Comparison of ENCODE assay signal across 9 mouse cellular contexts in genomic region chr3:95987386-95988110, GRCm38 (mm10). TPM values are rescaled to one million over a fixed set of nuclear protein-coding genes. Genes with fewer than 3 reads are reported as not detected.
DNase-seq lines count a peak whose midpoint lies in the region; ATAC-seq and TF ChIP-seq lines count a peak whose summit lies in the region.
"Had no signal": no experiment of that assay in that cellular context is flagged by ENCODE, and none has a peak within 500 bp of the region (broad histone marks: within the 10 kb centered on the region; RNA-seq: fewer than 3 reads in every experiment).

No protein-coding gene starts in this region.

- no peak overlapping the region for H3K4me3 ChIP-seq in left cerebral cortex, adult 2 months
- H3K4me3 ChIP-seq in cortical plate, adult 2 months (ENCODE audit: insufficient read depth, low read length) = no peak overlapping the region
- no peak overlapping the region for H3K4me3 ChIP-seq in limb, embryonic 10.5 days
- H3K4me3 ChIP-seq in spleen, adult 2 months (ENCODE audit: extremely low read depth, insufficient read depth, insufficient read length) = no peak overlapping the region
- H3K4me3 ChIP-seq in midbrain, embryonic 13.5 days (replicated peaks) = no peak overlapping the region

- no peak overlapping the region for H3K9ac ChIP-seq in midbrain, embryonic 13.5 days (replicated peaks)

- no peak; the same call in 1 of the 2 replicates for TF ChIP-seq CTCF in left cerebral cortex, adult 2 months (IDR thresholded peaks at IDR 0.05)
- TF ChIP-seq CTCF in cortical plate, adult 2 months (IDR thresholded peaks at IDR 0.05; ENCODE audit: extremely low read depth, insufficient read depth, low read length) = no peak
- no peak for TF ChIP-seq CTCF in spleen, adult 2 months (IDR thresholded peaks at IDR 0.05; ENCODE audit: extremely low read depth, insufficient read depth, insufficient read length, insufficient replicate concordance)

- no peaks in the 10 kb centered on the region for H3K27me3 ChIP-seq in limb, embryonic 10.5 days (ENCODE audit: low read depth, poor library complexity, severe bottlenecking)
- no peaks in the 10 kb centered on the region for H3K27me3 ChIP-seq in spleen, adult 2 months (ENCODE audit: control insufficient read depth, insufficient read depth, low read length)
- no peaks in the 10 kb centered on the region for H3K27me3 ChIP-seq in midbrain, embryonic 13.5 days

- no peak for DNase-seq in left cerebral cortex, adult 2 months (ENCODE audit: extremely low spot score in 1 of 2, low spot score in 2 of 2)
- no peak for DNase-seq in left cerebral cortex, postnatal 4 days
- DNase-seq in limb, embryonic 10.5 days (ENCODE audit: low spot score) = no peak
- peak in 1 of 2 experiments; percentile 79 for DNase-seq in spleen, adult 2 months (ENCODE audit: low read depth in 1 of 2, low spot score in 2 of 2)
- DNase-seq in cerebellum, adult 11 months = no peak
- no peak for DNase-seq in gastrocnemius, adult 8-10 months (ENCODE audit: low spot score in 2 of 2)
- DNase-seq: kidney, adult 18-20 months had no signal

- H3K4me2 ChIP-seq in midbrain, embryonic 13.5 days (replicated peaks) = no peak overlapping the region

- no peak for ATAC-seq in midbrain, embryonic 13.5 days

- peaks cover 3% of the 10 kb centered on the region; the same call in 1 of the 2 replicates for H3K4me1 ChIP-seq in cortical plate, adult 2 months (ENCODE audit: control insufficient read depth, insufficient read depth, low read length)
- peaks cover 46% of the 10 kb centered on the region for H3K4me1 ChIP-seq in limb, embryonic 10.5 days
- peaks cover 33% of the 10 kb centered on the region; the same call in 1 of the 2 replicates for H3K4me1 ChIP-seq in spleen, adult 2 months (ENCODE audit: control insufficient read depth, insufficient read depth, insufficient read length)
- peaks cover 45% of the 10 kb centered on the region for H3K4me1 ChIP-seq in midbrain, embryonic 13.5 days (replicated peaks)

- intact Hi-C loops in left cerebral cortex, adult 2 months (cut with DNase I) = no loop called here
- intact Hi-C loops in left cerebral cortex, postnatal 4 days (cut with DNase I) = no loop called here

- H3K36me3 ChIP-seq in limb, embryonic 10.5 days = peaks cover 57% of the 10 kb centered on the region
- H3K36me3 ChIP-seq in spleen, adult 2 months (ENCODE audit: control insufficient read depth, insufficient read depth, low read length) = peaks cover 30% of the 10 kb centered on the region
- H3K36me3 ChIP-seq in midbrain, embryonic 13.5 days = peaks cover 54% of the 10 kb centered on the region

- no peak for TF ChIP-seq POLR2A in cortical plate, adult 2 months (IDR thresholded peaks at IDR 0.05; ENCODE audit: extremely low read depth, insufficient read depth, low read length)
- TF ChIP-seq POLR2A in spleen, adult 2 months (IDR thresholded peaks at IDR 0.05; ENCODE audit: low read depth, low read length) = no peak; the same call in 1 of the 2 replicates

- peak overlapping the region; percentile 96 for H3K27ac ChIP-seq in left cerebral cortex, adult 2 months
- peak overlapping the region; percentile 32 for H3K27ac ChIP-seq in cortical plate, adult 2 months (ENCODE audit: insufficient read depth, low read length)
- H3K27ac ChIP-seq in limb, embryonic 10.5 days = peak overlapping the region; percentile 87; the same call in 1 of the 2 replicates
- H3K27ac ChIP-seq in spleen, adult 2 months (ENCODE audit: insufficient read depth, low read length) = peak overlapping the region; percentile 89
- H3K27ac ChIP-seq in midbrain, embryonic 13.5 days = no peak overlapping the region

- no peaks in the 10 kb centered on the region for H3K9me3 ChIP-seq in limb, embryonic 10.5 days (replicated peaks)
- H3K9me3 ChIP-seq in midbrain, embryonic 13.5 days = no peaks in the 10 kb centered on the region

- 79% methylated on average over 6 of the region's 6 CpGs for WGBS in limb, embryonic 10.5 days
- 9% methylated on average over 6 of the region's 6 CpGs for WGBS in spleen, adult 2 months
- 76% methylated on average over 6 of the region's 6 CpGs for WGBS in midbrain, embryonic 13.5 days

RNA-seq across cellular contexts. Expression of gene Plekho1, which starts 8.3 kb away (rescaled TPM):
- 10 to 100 TPM; 73.5 to 86.9 TPM for total RNA-seq in left cerebral cortex, adult 2 months (2021)
- 10 to 100 TPM; 83.3 to 89.3 TPM for total RNA-seq in left cerebral cortex, postnatal 4 days (2021)
- polyA plus RNA-seq in cortical plate, adult 2 months (2012; rRNA removed) = 133 and 134 TPM in 2 replicates
- 77.7 and 81.9 TPM in 2 replicates for polyA plus RNA-seq in limb, embryonic 10.5 days (2016; fragmentation: Nextera tagmentation; extraction: Ambion mirVana)
- 60.1 and 91.7 TPM in 2 replicates for polyA plus RNA-seq in spleen, adult 2 months (2012; rRNA removed)
- 61.2 and 77.0 TPM in 2 replicates for polyA plus RNA-seq in midbrain, embryonic 13.5 days (2015; fragmentation: Nextera tagmentation; extraction: Ambion mirVana)
- total RNA-seq in gastrocnemius, adult 8-10 months (2022) = 10 to 100 TPM; 11.3 to 16.5 (median 12.9) TPM

RNA-seq across cellular contexts. Expression of gene Anp32e, which starts 58.5 kb away (rescaled TPM):
- 10 to 100 TPM; 82.7 to 98.9 TPM for total RNA-seq in left cerebral cortex, adult 2 months (2021)
- 10 to 100 TPM; 90.4 to 98.0 TPM for total RNA-seq in left cerebral cortex, postnatal 4 days (2021)
- polyA plus RNA-seq in cortical plate, adult 2 months (2012; rRNA removed) = 69.8 and 85.5 TPM in 2 replicates
- 344 and 367 TPM in 2 replicates for polyA plus RNA-seq in limb, embryonic 10.5 days (2016; fragmentation: Nextera tagmentation; extraction: Ambion mirVana)
- 12.7 and 21.2 TPM in 2 replicates for polyA plus RNA-seq in spleen, adult 2 months (2012; rRNA removed)
- 218 and 242 TPM in 2 replicates for polyA plus RNA-seq in midbrain, embryonic 13.5 days (2015; fragmentation: Nextera tagmentation; extraction: Ambion mirVana)
- total RNA-seq in gastrocnemius, adult 8-10 months (2022) = 100 to 1,000 TPM in 1 of 4 experiments, 10 to 100 TPM in 3; 76.8 to 106 (median 90.5) TPM
